17 mouse cellular contexts compared by ENCODE assay signal in genomic region chr7:34394636-34395035, GRCm38 (mm10). TPM values are rescaled to one million over a fixed set of nuclear protein-coding genes. Genes with fewer than 3 reads are reported as not detected.
DNase-seq lines count a peak whose midpoint lies in the region; ATAC-seq and TF ChIP-seq lines count a peak whose summit lies in the region.
"Had no signal": no experiment of that assay in that cellular context is flagged by ENCODE, and none has a peak within 500 bp of the region (broad histone marks: within the 10 kb centered on the region; RNA-seq: fewer than 3 reads in every experiment).

No protein-coding gene starts in this region.

- TF ChIP-seq RAD21 in MEL (IDR thresholded peaks at IDR 0.05; ENCODE audit: low read depth, low read length), result no peak

- no peak overlapping the region for H3K9ac ChIP-seq in forebrain, embryonic 14.5 days (ENCODE audit: low read length)
- no peak overlapping the region for H3K9ac ChIP-seq in forebrain, embryonic 13.5 days
- H3K9ac ChIP-seq in liver, postnatal 0 days (replicated peaks), result no peak overlapping the region
- H3K9ac ChIP-seq in liver, embryonic 12.5 days, result no peak overlapping the region
- no peak overlapping the region for H3K9ac ChIP-seq in MEL (ENCODE audit: control insufficient read depth, low read depth, low read length, poor library complexity, severe bottlenecking)
- H3K9ac ChIP-seq: embryonic facial prominence, embryonic 15.5 days; lung, embryonic 15.5 days; midbrain, embryonic 15.5 days; neural tube, embryonic 12.5 days; stomach, embryonic 15.5 days had no signal

- H3K27ac ChIP-seq in forebrain, embryonic 14.5 days (ENCODE audit: low read depth, low read length), result peak overlapping the region; percentile 44; the same call in 1 of the 2 replicates
- no peak overlapping the region; the same call in 1 of the 2 replicates for H3K27ac ChIP-seq in forebrain, embryonic 13.5 days
- H3K27ac ChIP-seq in liver, postnatal 0 days (ENCODE audit: low read depth), result no peak overlapping the region
- H3K27ac ChIP-seq in liver, embryonic 12.5 days, result no peak overlapping the region
- no peak overlapping the region for H3K27ac ChIP-seq in MEL (ENCODE audit: control insufficient read depth, low read depth, low read length)
- H3K27ac ChIP-seq: embryonic facial prominence, embryonic 15.5 days; kidney, postnatal 0 days; lung, embryonic 15.5 days; midbrain, embryonic 15.5 days; neural tube, embryonic 12.5 days; stomach, embryonic 15.5 days had no signal

- 76% methylated on average over 5 of the region's 5 CpGs for WGBS in forebrain, embryonic 14.5 days
- WGBS in forebrain, embryonic 13.5 days, result 75% methylated on average over 5 of the region's 5 CpGs
- 76% methylated on average over 5 of the region's 5 CpGs for WGBS in liver, postnatal 0 days (ENCODE audit: insufficient replicate concordance)
- WGBS in liver, embryonic 12.5 days (ENCODE audit: insufficient replicate concordance), result 68% methylated on average over 5 of the region's 5 CpGs

- no peaks in the 10 kb centered on the region for H3K36me3 ChIP-seq in forebrain, embryonic 14.5 days (ENCODE audit: control insufficient read depth, insufficient read depth, low read length)
- H3K36me3 ChIP-seq in forebrain, embryonic 13.5 days (ENCODE audit: poor library complexity, severe bottlenecking), result no peaks in the 10 kb centered on the region
- H3K36me3 ChIP-seq in liver, postnatal 0 days (replicated peaks; ENCODE audit: insufficient read depth, low read length), result no peaks in the 10 kb centered on the region
- no peaks in the 10 kb centered on the region for H3K36me3 ChIP-seq in liver, embryonic 12.5 days
- peaks cover 0 to 2% of the 10 kb centered on the region in 2 experiments; a peak in 1 of 4 replicates for H3K36me3 ChIP-seq in MEL (ENCODE audit: control insufficient read depth in 1 of 2, insufficient read depth in 2 of 2, low read length in 2 of 2)
- H3K36me3 ChIP-seq in splenic B cell, adult 2 months (ENCODE audit: control insufficient read depth, insufficient read depth, low read length, poor library complexity, severe bottlenecking), result no peaks in the 10 kb centered on the region
- H3K36me3 ChIP-seq: embryonic facial prominence, embryonic 15.5 days; lung, embryonic 15.5 days; midbrain, embryonic 15.5 days; neural tube, embryonic 12.5 days; stomach, embryonic 15.5 days had no signal

- no peak for TF ChIP-seq EP300 in liver, postnatal 0 days (IDR thresholded peaks at IDR 0.05; ENCODE audit: low read depth)
- TF ChIP-seq EP300 in MEL (IDR thresholded peaks at IDR 0.05; ENCODE audit: low read depth in 1 of 2, low read length in 2 of 2), result no peak

- peaks cover 7% of the 10 kb centered on the region for H3K79me2 ChIP-seq in MEL (ENCODE audit: control insufficient read depth, insufficient read depth, low read length, poor library complexity)

- ATAC-seq in forebrain, embryonic 14.5 days, result no peak
- ATAC-seq in forebrain, embryonic 13.5 days, result no peak
- no peak for ATAC-seq in liver, postnatal 0 days
- ATAC-seq in liver, embryonic 12.5 days, result no peak
- ATAC-seq: midbrain, embryonic 15.5 days had no signal

- peak; percentile 13 for TF ChIP-seq CTCF in liver, postnatal 0 days (IDR thresholded peaks at IDR 0.05; ENCODE audit: low read depth)
- peak in 2 of 3 experiments; percentile 19 to 36; a peak in 3 of 6 replicates for TF ChIP-seq CTCF in MEL (IDR thresholded peaks at IDR 0.05 in 2 of 3, conservative IDR thresholded peaks at IDR 0.05 in 1 of 3; ENCODE audit: control insufficient read depth in 1 of 3, insufficient read depth in 1 of 3, low read depth in 2 of 3, low read length in 3 of 3, poor library complexity in 1 of 3, severe bottlenecking in 1 of 3)

- DNase-seq in forebrain, embryonic 14.5 days (ENCODE audit: low spot score), result no peak
- DNase-seq in liver, postnatal 0 days, result no peak
- DNase-seq in MEL (ENCODE audit: low read depth, low spot score), result peak; percentile 38
- peak; percentile 23 for DNase-seq in splenic B cell, adult 2 months (ENCODE audit: low read depth, low spot score)
- DNase-seq in adrenal gland, postnatal 4 days (ENCODE audit: low spot score in 2 of 2), result no peak
- DNase-seq: cerebellum, adult 2 months; gastrocnemius, postnatal 10 days; heart, postnatal 10 days; thymus, postnatal 14 days had no signal

- H3K4me2 ChIP-seq in forebrain, embryonic 14.5 days (ENCODE audit: low read length), result no peak overlapping the region
- no peak overlapping the region for H3K4me2 ChIP-seq in forebrain, embryonic 13.5 days
- no peak overlapping the region for H3K4me2 ChIP-seq in liver, postnatal 0 days (ENCODE audit: low read depth, low read length)
- no peak overlapping the region for H3K4me2 ChIP-seq in liver, embryonic 12.5 days
- H3K4me2 ChIP-seq: embryonic facial prominence, embryonic 15.5 days; lung, embryonic 15.5 days; midbrain, embryonic 15.5 days; neural tube, embryonic 12.5 days; stomach, embryonic 15.5 days had no signal

- H3K4me3 ChIP-seq in forebrain, embryonic 14.5 days (ENCODE audit: low read depth, low read length), result no peak overlapping the region
- H3K4me3 ChIP-seq in forebrain, embryonic 13.5 days, result no peak overlapping the region
- H3K4me3 ChIP-seq in liver, postnatal 0 days (ENCODE audit: low read depth, low read length), result no peak overlapping the region
- H3K4me3 ChIP-seq in liver, embryonic 12.5 days, result no peak overlapping the region
- no peak overlapping the region for H3K4me3 ChIP-seq in MEL (ENCODE audit: control insufficient read depth in 1 of 2, insufficient read depth in 1 of 2, low read depth in 2 of 2, low read length in 2 of 2)
- H3K4me3 ChIP-seq: embryonic facial prominence, embryonic 15.5 days; lung, embryonic 15.5 days; midbrain, embryonic 15.5 days; neural tube, embryonic 12.5 days; stomach, embryonic 15.5 days had no signal

- TF ChIP-seq POLR2A in MEL (IDR thresholded peaks at IDR 0.05; ENCODE audit: control insufficient read depth in 1 of 2, insufficient read depth in 1 of 2, low read depth in 1 of 2, low read length in 2 of 2, poor library complexity in 1 of 2), result no peak

- no peaks in the 10 kb centered on the region for H3K9me3 ChIP-seq in forebrain, embryonic 14.5 days (replicated peaks; ENCODE audit: control insufficient read depth, low read length)
- H3K9me3 ChIP-seq in forebrain, embryonic 13.5 days (replicated peaks), result no peaks in the 10 kb centered on the region
- no peaks in the 10 kb centered on the region for H3K9me3 ChIP-seq in liver, postnatal 0 days (ENCODE audit: low read length)
- no peaks in the 10 kb centered on the region for H3K9me3 ChIP-seq in liver, embryonic 12.5 days (replicated peaks)
- H3K9me3 ChIP-seq in MEL (replicated peaks; ENCODE audit: insufficient read depth, low read length), result no peaks in the 10 kb centered on the region
- H3K9me3 ChIP-seq: embryonic facial prominence, embryonic 15.5 days; lung, embryonic 15.5 days; midbrain, embryonic 15.5 days; neural tube, embryonic 12.5 days; stomach, embryonic 15.5 days had no signal

- peaks cover 5% of the 10 kb centered on the region for H3K4me1 ChIP-seq in forebrain, embryonic 14.5 days (ENCODE audit: control insufficient read depth, insufficient read depth, low read length)
- H3K4me1 ChIP-seq in forebrain, embryonic 13.5 days, result peaks cover 11% of the 10 kb centered on the region
- peaks cover 13% of the 10 kb centered on the region for H3K4me1 ChIP-seq in liver, postnatal 0 days (ENCODE audit: insufficient read depth)
- H3K4me1 ChIP-seq in liver, embryonic 12.5 days, result peaks cover 11% of the 10 kb centered on the region
- H3K4me1 ChIP-seq in MEL (ENCODE audit: control insufficient read depth in 1 of 2, insufficient read depth in 2 of 2, low read length in 2 of 2), result peaks cover 3 to 7% of the 10 kb centered on the region in 2 experiments

- H3K27me3 ChIP-seq in forebrain, embryonic 14.5 days (replicated peaks; ENCODE audit: control insufficient read depth, insufficient read depth, low read length), result no peaks in the 10 kb centered on the region
- H3K27me3 ChIP-seq in forebrain, embryonic 13.5 days, result no peaks in the 10 kb centered on the region
- H3K27me3 ChIP-seq in liver, postnatal 0 days (ENCODE audit: insufficient read depth, low read length), result no peaks in the 10 kb centered on the region
- no peaks in the 10 kb centered on the region for H3K27me3 ChIP-seq in liver, embryonic 12.5 days (replicated peaks)
- no peaks in the 10 kb centered on the region for H3K27me3 ChIP-seq in MEL (ENCODE audit: control insufficient read depth in 1 of 2, insufficient read depth in 2 of 2, low read length in 2 of 2)
- H3K27me3 ChIP-seq in splenic B cell, adult 2 months (ENCODE audit: control insufficient read depth, insufficient read depth, low read length, poor library complexity, severe bottlenecking), result no peaks in the 10 kb centered on the region
- H3K27me3 ChIP-seq: embryonic facial prominence, embryonic 15.5 days; lung, embryonic 15.5 days; midbrain, embryonic 15.5 days; neural tube, embryonic 12.5 days; stomach, embryonic 15.5 days had no signal

TF ChIP-seq in MEL, 35 proteins besides CTCF, POLR2A, EP300 and RAD21:
- TF ChIP-seq RCOR1 (IDR thresholded peaks at IDR 0.05; ENCODE audit: low read depth, low read length) (no peak), SIN3A (IDR thresholded peaks at IDR 0.05; ENCODE audit: low read length) (no peak), GATA1 (IDR thresholded peaks at IDR 0.05; ENCODE audit: low read depth, low read length) (no peak), UBTF (IDR thresholded peaks at IDR 0.05; ENCODE audit: borderline replicate concordance, insufficient read depth, low read depth, low read length) (no peak), TCF12 (IDR thresholded peaks at IDR 0.05; ENCODE audit: low read depth, low read length) (no peak), BHLHE40 (IDR thresholded peaks at IDR 0.05; ENCODE audit: borderline replicate concordance, low read depth, low read length) (0 out of 2 replicates have a peak, but pooled peaks have one; percentile 12), MAZ (IDR thresholded peaks at IDR 0.05; ENCODE audit: low read depth, low read length) (no peak), TBP (IDR thresholded peaks at IDR 0.05; ENCODE audit: low read depth, low read length) (no peak)

RNA-seq across cellular contexts. Expression of gene Lsm14a, which starts 1.5 kb away (rescaled TPM):
- polyA plus RNA-seq in forebrain, embryonic 14.5 days (2014; fragmentation: Nextera tagmentation; extraction: Ambion mirVana), result 50.0 and 54.7 TPM in 2 replicates
- 95.1 and 96.0 TPM in 2 replicates for polyA plus RNA-seq in forebrain, embryonic 13.5 days (2015; fragmentation: Nextera tagmentation; extraction: Ambion mirVana)
- 30.3 and 31.2 TPM in 2 replicates for polyA plus RNA-seq in liver, postnatal 0 days (2015; fragmentation: Nextera tagmentation; extraction: Ambion mirVana)
- 64.1 and 64.3 TPM in 2 replicates for polyA plus RNA-seq in liver, embryonic 12.5 days (2016; fragmentation: Nextera tagmentation; extraction: Ambion mirVana)
- 66.4 and 70.1 TPM in 2 replicates for total RNA-seq in MEL (2012; rRNA removed)
- polyA plus RNA-seq in MEL (2012; ENCODE audit: insufficient read depth in 1 of 2, insufficient read length in 2 of 2, low read depth in 1 of 2, low replicate concordance in 2 of 2, missing spikeins in 1 of 2), result 100 to 1,000 TPM; 233 to 371 TPM
- 100 to 1,000 TPM; 134 TPM for total RNA-seq in adrenal gland, postnatal 4 days (2021)

Comparison
In these comparisons a context has a peak if more than half of its experiments do, and no peak if none do; other contexts are left out.
1. DNase-seq: peak in MEL (single experiment) and splenic B cell, adult 2 months (single experiment); none in forebrain, embryonic 14.5 days (single experiment), liver, postnatal 0 days (single experiment) and adrenal gland, postnatal 4 days (0 of 2).